Mouse (Mus musculus): ENCODE measurements around the gene Rara.
"Not testable (repeated sequence)": the region's sequence is repeated elsewhere in the genome, so short reads cannot be mapped to it uniquely, and the experiment has no call there.

Gene Rara

DNA sequence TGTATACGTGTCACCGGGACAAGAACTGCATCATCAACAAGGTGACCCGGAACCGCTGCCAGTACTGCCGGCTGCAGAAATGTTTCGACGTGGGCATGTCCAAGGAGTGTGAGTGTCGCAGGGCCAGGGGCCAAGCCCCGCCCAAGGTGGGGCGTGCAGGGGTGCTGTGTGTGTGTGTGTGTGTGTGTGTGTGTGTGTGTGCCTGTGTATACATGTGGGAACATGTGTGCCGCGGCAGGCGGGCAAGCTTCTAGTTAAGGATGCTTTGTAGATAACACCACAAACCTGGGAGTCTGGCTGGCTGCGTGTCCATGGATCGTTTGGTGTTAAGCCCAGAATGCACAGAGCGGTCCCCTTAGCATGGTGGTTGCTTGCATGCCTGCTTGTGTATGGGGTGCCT is 40.5 kb downstream of the Rara start:
- ATAC-seq (ENCODE audit: low TSS enrichment) = no peak

DNA sequence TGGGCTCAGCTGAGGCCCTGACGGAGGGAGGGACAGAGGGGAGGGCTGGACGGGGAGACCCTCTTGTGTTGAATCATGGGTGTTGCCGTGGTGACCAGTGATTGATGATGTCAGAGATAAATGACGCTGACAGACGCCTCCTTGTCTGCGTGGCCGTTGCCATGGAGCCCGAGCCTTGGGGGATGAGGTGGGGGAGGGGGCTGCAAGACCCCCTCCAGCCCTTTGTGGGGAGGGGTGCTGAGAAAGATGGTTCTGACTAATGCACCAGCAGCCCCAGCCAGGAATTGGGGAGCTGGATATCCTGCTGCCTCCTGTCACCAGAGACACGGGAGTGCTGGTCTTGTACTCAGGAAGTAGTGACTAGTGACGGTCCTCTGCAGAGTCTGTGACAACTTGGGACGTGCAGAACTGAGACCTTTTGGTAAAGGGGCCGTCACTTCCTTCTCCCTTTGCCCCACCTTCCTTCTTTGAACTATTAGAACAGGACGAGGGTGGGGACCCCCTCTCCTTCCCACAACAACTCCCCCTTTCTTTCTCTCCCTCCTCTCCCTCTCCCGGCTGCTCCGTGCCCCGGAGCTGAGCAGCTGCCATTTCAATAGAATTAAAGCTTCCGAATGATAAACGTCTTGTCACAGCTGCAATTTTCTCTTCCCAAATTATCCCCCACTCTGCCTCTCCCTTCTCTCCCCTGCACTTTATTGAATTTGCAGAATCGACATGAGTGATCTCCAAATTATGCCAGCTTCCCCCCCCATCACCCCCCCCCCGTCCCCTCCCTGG is 41.3 kb downstream of the Rara start:
- no peak for ATAC-seq (ENCODE audit: low TSS enrichment)

DNA sequence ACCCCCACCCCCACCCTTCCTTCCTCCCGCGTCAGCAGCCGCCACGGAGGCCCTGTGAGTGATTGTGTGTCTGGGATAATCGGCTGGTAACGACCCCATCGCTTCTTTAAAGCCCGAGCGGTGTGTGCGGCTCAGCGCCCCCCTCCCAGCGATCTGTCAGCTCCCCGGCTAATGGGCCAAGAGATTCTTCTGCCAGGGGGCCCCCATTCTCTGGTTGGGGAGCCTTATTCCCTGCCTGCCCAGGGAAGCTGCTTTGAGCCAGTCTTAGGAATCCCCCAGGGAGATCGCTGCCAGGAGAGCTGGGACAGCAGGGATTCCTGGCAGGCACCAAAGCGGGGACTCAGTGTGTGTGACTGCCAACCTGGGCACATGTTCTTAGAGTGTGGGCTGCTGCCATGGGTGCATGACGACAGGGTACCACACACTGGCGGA is 41.9 kb downstream of the Rara start:
- peak; percentile 63 for ATAC-seq (ENCODE audit: low TSS enrichment)

DNA sequence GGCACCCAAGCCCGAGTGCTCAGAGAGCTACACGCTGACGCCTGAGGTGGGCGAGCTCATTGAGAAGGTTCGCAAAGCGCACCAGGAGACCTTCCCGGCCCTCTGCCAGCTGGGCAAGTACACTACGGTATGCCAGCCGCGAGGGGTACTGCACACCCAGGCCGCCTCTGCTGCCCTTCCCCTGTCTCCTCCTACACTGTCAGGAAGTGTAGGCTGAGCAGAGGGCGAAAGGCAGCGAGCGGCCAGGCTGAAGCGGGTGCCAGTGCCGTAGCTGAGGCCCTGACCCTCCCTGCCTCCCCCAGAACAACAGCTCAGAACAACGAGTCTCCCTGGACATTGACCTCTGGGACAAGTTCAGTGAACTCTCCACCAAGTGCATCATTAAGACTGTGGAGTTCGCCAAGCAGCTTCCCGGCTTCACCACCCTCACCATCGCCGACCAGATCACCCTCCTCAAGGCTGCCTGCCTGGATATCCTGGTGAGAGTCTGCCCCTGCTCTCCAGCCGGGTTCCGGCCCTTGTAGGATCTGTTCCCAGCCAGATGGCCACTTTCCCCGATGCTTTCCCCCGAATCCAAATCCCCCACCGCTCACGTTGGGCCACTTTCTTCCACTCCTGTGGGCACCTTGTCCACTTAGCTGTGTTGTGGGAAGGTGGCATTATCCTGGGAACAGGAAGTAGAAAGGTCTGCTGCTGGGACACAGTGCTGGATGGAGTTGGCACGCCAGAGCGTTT is 42.7 kb downstream of the Rara start:
- ATAC-seq (ENCODE audit: low TSS enrichment) = no peak

DNA sequence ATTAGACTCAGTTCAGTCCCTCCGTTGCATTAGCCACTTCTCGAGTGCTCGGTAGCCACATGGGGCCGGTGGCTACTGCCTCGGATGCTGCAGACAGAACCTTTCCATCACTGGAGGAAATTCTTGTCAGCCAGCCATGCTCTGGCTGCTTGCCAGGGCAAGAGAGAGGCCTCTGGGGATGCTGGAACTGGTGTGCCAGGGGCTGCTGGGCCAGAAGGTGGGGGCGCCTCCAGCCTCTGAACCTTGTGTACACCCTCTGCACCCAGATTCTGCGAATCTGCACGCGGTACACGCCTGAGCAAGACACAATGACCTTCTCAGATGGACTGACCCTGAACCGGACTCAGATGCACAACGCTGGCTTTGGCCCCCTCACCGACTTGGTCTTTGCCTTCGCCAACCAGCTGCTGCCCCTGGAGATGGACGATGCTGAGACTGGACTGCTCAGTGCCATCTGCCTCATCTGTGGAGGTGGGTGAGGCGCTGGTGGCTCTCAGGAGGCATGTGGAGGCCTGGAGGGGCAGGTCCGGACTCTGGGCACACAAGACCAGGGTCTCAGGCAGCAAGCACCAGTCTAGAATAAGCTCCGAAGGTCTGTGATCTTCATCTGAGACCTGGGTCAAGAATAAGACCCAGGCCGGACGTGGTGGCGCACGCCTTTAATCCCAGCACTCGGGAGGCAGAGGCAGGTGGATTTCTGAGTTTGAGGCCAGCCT is 43.9 kb downstream of the Rara start:
- ATAC-seq (ENCODE audit: low TSS enrichment) = no peak

DNA sequence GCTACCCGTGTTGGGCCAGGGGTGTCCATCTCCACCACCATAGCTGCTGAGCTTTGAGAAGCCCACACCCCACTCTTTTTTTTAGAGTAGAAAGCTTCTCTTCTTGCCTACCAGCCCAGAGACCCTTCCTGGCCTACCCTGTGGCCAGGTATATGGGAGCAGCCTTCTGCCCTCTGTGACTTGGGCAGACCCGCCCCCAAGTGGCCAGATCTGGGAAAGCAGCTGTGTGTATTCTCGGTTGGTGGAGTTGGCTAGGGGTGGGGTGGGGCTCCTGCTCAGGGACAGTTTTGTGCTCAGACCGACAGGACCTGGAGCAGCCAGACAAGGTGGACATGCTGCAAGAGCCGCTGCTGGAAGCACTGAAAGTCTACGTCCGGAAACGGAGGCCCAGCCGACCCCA is 44.6 kb downstream of the Rara start:
- no peak for ATAC-seq (ENCODE audit: low TSS enrichment)

DNA sequence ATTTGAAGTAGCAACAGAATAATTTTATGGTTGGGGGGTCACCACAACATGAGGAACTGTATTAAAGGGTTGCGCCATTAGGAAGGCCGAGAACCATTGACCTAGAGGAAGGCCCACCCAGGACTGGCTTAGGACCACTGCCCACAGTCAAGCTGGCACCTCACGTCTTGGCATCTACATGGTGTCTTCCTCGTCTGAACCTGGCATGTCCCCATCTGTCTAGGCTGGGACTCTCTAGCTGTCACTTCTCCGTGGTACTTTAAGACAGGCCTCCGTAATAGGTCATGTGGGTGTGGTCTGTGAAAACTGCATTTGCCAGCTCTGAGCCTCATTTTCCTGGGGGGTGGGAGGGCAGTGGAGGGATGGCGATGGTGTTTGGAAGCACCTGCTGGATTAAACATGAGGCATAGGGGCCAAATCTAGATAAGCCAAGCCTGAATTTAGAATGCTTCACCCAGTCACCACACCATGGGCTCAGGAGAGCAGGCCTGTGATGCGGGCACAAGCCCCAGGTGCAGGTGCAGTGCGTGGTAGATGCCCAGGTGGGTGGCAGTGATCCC is 45.3 kb downstream of the Rara start:
- no peak for ATAC-seq (ENCODE audit: low TSS enrichment)

DNA sequence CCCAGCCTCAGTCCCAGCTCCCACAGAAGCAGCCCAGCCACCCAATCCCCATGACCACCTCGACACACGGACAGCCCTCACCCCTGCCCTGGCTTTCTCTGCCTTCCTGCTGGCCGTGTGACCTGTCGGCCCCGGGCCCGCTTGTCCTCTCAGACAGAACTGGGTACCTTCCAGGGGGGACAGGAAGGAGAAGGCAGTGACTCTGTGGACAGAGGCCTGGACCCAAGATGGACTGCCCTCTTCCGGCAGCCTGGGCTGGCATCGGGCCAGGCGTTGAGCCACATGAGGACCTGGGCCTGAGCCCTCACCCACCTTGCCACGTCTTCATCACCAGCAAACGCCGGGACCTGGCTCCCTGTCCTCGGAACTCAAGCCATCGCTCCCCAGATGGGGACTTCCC is 46.0 kb downstream of the Rara start:
- no peak for ATAC-seq (ENCODE audit: low TSS enrichment)

DNA sequence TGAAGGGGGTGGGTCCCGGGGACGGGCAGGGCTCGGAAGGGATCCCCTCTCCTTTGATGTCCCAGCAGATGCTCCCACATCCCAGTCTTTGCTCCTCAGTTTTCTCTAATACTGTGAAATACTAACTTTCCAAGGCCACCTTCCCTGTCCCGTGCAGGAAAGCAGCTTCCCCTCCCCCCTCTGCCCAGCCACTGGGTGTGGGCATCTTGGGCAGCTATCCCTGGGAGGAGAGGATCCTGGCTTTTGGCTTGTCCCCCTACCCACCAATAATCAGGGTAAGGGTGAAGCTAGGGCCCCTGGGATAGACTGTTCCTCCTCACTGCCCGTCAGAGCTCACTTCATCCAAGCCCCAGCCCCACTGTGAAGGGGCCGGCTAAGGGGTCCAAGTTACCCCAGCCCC is 46.6 kb downstream of the Rara start:
- ATAC-seq (ENCODE audit: low TSS enrichment) = no peak

DNA sequence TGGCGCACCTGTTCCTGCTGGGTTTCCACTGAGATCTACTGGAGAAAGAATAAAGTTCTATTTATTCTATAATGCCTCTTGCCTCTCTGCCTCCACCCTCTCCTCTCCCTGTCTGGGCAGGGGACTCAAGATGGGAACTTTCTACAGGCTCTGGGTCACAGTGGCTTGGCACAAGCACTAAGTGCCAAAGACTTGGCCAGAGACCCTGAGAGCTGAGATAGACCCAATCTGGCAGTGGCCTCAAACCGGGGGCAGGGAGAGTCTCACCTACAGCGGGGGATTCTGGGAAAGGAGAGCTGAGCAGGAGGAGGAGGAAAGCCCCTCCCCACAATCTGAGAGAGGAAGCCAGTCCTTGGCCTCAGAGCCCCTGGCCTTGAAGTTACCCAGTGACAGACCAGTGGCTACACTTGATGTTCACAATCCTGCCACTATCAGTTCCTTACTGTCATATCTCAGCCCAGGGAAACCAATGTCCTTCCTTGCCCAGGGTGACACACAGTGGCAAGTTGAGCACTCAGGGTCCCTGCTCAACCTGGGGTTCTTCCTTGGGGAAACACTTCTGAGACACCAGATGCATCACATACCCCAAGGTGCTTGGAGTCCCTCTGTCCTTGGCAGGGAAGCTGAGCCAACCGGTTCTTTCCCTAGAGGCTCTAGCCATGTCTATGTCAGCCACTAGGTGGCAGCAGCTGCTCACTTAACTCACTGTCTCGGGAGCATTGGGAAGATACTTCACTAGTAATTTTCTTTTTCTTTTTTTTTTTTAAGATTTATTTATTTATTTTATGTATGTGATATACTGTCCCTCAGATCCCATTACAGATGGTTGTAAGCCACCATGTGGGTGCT is 47.5 kb downstream of the Rara start:
- peak; percentile 76 for ATAC-seq (ENCODE audit: low TSS enrichment)

DNA sequence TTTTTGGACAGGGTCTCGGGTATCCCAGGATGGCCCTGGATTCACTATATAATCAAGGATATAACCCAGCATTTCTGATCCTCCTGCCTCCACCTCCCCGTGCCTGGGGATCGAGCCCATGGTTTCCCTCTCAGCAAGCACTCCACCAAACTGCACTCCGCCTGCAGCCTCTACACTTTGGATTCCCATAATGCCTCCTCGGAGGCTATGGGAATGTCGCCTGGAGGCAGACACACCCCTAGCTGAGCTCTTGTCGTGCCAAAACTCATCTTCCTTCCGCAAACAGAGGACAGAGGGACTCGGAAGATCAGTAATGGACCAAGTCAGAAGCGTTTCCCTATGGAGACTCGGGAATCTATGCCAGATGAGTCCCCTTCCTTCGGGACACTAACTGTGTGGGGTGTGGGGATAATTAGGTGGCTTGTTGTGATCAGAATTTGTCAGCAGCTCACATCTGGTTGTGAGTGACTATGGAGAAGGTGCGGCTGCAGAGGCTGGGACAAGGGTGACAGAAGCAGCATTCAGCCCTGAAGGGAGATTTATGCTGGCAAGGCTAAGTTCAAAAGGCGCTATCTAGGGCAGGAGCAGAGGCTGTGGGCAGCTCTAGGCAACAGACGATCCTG is 51.0 kb downstream of the Rara start:
- no peak for ATAC-seq (ENCODE audit: low TSS enrichment)

DNA sequence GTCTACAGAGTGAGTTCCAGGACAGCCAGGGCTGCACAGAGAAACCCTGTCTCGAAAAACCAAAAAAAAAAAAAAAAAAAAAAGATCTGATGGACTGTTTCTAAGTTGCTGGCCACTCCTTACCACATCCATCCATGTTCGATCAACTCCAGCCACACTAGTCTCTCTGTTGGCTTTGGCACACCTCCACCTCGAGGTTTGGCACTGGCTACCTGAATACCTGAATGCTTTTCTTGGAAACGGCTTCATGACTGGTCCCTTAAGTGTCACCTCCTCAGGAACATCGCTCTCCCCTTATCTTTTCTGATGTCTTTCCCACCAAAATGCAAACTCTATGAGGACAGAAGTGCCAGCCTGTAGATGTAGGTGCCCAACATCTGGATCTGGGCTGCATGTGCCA is 51.7 kb downstream of the Rara start:
- no peak for ATAC-seq (ENCODE audit: low TSS enrichment)

DNA sequence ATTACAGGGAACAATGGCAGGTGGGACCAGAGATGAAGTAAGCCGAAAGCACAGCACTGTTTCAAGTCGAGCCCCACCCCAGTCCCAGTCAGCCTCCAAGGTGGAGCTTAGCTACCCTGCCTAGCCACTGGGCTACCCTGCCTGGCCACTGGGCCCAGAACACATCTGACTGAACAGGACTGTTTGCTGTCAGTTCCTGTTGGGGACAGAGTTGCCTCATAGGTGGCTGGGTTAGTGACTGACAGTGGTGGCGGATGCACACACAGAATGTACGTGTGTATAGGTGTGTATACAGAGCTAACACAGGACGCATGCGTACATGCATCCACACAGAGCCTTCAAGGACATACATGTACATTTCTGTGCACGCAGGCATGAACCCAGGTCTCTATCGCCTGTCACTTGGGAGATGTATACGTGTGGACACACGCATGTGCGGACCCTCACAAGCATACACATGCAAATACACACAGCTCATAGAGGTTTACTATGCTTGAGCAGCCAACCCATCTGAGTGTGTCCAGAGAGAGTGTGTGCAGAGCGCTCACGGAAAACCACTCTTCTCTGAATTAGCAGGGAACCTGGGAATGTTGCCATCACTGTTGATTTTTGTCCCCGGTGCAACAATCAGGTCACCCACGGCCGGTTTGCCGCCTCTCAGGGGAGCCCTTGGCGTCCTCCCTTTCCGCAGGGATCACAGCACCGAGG is 53.8 kb downstream of the Rara start:
- ATAC-seq (ENCODE audit: low TSS enrichment) = peak; percentile 42

DNA sequence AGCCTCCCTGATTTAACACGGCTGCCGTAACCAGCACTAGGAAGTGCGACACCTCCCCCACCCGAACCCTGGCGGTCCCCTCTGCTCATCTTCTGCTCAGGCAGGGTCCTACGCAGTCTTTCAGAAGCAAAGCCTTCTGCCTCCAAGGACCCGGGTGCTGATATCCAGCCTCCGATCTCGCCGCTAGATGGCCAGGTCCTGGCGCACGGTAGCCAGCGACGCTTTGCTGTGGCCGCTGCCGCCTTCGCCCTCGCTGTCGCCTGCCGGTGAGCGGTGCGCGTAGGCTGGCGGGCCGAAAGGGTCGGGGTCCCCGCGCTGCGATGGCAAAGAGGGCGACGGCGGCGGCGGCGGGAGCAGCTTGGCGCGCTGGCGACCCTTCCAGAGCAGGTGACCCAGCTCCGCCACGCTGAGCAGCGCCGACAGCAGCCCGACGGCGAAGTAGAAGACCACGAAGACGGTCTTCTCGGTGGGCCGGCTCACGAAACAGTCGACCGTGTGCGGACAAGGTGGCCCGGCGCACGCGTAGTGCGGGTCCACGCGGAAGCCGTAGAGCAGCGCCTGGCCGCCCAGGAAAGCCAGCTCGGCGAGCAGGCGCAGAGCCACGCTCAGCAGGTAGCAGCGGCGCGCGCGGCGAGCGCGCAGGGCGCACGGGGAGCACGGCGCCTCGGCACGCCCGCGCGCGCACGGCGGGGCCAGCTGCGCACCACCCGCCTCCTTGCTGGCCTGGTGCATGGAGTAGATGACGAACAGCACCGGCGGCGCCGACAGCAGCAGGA is 54.6 kb downstream of the Rara start:
- ATAC-seq (ENCODE audit: low TSS enrichment) = peak; percentile 83

DNA sequence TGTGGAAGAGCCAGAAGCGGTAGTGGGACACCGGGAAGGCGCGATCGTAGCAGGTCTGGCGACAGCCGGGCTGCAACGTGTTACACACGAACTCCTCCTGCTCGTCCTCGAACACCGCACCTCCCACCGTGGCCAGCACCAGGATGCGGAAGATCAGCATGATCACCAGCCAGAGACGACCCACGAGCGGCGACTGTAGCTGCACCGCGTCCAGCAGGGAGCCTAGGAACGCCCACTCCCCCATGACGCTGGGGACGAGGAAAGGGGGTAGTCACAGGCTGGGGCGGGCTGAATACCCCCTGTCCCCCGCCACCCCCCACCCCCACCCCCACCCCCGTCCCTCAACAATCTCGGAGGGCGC is 55.1 kb downstream of the Rara start, which contains the start of gene Gjd3:
Gene Gjd3, minus strand, starts transcription at position 244 of the 361 bp plus-strand sequence.
- no peak for ATAC-seq (ENCODE audit: low TSS enrichment)

DNA sequence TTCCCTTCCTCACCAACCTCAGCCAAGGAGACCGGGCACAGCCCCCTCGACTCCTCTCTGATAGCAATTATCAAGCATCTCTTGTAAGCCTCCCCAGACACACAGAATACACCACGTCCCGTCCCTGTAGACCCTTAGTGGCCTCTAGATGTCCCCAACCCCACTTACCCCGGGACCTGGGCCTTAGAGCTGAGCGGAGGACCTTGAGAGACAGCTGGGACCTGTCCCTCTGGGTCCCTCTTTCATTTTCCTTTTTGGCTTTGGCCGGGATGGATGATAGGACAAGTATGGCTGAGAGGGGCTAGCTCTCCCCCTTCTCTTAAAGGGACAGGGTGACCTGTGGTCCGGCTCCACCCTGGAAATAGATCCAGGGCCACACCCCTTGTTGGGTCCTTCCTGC is 55.9 kb downstream of the Rara start:
- no peak for ATAC-seq (ENCODE audit: low TSS enrichment)

DNA sequence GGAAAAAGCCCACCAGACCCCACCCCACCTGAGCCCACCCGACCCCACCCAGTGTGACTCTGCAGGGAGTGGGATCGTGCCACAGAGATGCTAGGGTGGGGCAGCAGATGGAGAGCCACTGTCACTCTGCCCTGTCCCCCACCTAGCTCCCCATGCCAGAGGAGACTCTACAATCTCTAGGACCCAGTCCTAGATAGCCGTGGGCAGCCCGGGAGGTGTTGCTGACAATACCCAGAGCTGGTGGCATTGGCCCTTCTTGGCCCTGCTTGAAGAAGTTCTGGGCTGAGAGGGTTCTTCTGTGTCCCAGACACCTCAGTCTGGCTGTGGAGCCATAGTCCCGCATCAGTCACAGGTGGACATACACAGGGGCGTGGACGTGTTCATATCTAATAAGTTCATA is 57.9 kb downstream of the Rara start:
- no peak for ATAC-seq (ENCODE audit: low TSS enrichment)

DNA sequence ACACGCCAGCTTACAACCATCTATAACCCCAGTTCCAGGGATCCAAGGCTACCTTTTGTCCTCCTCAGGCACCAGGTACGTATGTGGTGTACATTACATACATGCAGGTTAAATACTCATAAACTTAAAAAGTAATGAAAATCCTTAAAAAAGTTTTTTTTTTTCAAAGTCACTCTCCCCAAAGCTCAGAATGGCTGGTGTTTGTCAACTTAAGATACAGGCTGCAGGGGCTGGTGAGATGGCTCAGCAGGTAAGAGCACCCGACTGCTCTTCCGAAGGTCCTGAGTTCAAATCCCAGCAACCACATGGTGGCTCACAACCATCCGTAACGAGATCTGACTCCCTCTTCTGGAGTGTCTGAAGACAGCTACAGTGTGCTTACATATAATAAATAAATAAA is 60.6 kb downstream of the Rara start:
- not testable (repeated sequence) for ATAC-seq (ENCODE audit: low TSS enrichment)

DNA sequence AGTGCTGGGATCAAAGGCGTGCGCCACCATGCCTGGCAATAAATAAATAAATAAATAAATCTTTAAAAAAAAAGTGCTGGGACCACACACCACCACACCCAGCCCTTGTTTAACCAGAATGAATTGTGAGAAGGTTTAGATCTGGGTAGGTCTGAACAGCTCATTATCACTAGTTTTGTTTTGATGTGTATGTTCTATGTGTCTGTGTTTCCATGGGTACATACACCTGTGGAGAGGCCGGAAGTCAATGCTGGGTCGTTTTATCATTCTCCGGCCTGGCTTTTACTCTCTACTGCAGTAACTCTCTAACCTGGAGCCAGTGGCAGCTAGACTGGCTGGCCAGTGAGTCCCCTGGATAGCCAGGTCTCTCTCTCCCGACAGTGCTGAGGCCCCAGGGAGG is 63.2 kb downstream of the Rara start:
- no peak for ATAC-seq (ENCODE audit: low TSS enrichment)

DNA sequence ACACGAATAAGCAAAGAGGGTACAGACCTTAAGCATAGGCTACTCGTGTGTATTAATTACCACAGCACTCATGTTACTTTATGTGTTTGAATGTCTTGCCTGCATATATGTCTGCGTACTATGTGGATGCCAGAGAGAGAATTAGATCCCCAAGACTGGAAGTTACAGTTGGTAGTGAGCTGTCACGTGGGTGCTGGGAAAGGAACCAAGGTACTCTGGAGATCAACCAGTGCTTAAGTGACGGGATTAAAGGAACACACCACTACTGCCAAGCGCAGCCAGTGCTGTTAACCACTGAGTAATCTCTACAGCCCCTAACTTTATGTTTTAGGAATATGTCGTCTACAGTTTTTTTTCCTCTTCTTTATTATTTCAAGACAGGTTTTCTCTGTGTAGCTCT is 68.4 kb downstream of the Rara start:
- no peak for ATAC-seq (ENCODE audit: low TSS enrichment)
